Mouse (Mus musculus) spleen, adult 12 weeks (tissue): ENCODE data around the gene Srek1ip1.

Source experiments
- DNase-seq: peaks from one replicate; pipeline ENCODE4 v3.0.0; 2022; ENCODE audit warnings: low spot score

Srek1ip1 gene

GRCm38 (mm10) chr13:104792184-104792583 is at the start of gene Srek1ip1:
Gene Srek1ip1, plus strand, starts transcription at chr13:104792484.
- no peak for DNase-seq

DNA sequence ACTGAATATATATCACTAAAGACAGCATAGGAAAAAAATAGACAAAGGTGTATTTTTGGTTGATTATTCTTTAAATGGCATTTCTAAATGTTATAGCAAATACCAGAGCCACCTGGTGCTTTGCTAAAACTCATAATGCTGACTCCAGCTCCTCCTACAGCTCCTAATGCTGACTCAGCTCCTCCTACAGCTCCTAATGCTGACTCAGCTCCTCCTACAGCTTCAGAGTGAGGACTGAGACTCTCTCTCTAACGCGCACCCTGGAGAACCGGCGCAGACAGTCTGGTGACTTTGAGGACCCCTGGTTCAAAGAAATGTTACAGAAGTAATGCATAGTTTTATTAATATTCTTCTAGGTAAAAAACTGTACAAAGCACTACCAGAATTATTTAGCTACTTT is 49.4 kb upstream of the Srek1ip1 start:
- no peak for DNase-seq

- DNase-seq = no peak
Measured at GRCm38 (mm10) chr13:104747032-104747431, 45.3 kb upstream of the Srek1ip1 start.

GRCm38 (mm10) chr13:104759381-104759780 is 32.9 kb upstream of the Srek1ip1 start:
- DNase-seq = no peak

DNA sequence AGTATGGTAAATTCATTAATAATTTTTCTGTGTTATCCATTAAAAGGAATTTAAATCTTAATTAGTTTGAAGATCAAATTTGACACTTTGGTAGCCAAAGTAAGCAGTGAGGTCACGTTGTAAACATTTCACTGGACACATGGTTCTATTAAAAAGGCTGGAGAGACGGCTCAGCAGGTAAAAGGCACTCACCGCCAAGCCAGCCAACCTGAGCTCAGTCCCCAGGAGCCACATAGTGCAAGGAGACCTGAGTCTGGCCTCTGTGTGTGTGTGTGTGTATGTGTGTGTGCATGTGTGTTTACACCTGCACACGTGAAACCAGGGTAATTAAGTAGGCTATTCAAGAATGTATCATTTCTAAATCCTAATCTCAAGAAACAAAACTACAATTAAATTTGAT is 29.9 kb upstream of the Srek1ip1 start:
- no peak for DNase-seq

DNA sequence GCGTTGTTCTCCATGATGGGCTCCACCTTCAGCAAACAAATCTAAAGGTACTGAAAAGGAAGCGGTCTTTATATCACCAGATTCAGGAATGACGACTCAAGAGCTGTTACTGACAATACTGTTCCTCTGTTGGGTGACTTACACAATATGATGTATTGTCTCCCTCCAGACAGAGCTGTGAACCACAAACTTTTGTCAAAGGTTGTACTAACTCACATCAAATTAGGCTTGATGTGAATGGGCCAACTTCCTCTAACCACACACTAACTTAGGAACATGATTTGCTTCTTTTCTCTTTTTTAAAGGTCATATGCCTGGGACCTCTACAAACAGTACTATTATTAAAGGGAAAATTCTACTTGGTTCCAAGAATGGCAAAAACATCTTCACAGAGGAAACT is 29.1 kb upstream of the Srek1ip1 start:
- DNase-seq = no peak

DNA sequence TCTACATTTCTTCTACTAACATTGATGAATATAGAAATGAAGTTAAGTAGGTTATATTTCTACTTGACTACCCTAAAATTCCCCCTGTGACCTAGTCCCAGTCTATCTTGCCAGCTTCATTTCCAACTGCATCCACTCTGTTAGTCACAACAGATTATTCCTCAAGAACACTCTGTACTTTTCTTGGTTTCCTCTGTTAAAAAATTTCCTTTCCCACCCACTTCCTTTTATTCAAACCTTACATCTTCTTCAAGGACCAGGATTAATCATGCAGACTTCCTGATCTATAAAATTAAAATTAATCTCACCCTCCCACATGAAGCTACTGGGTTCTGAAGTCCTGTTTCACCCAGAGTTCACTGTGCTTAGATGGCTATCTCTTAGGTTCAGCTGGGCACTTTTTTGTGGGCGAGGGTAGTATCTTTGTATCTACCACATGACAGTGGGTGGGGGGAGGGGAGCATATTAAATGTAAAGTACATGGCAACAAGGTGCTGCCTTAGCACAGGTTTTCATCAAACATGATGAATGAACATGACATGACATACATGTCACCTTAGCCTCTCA is 13.1 kb upstream of the Srek1ip1 start:
- no peak for DNase-seq

DNA sequence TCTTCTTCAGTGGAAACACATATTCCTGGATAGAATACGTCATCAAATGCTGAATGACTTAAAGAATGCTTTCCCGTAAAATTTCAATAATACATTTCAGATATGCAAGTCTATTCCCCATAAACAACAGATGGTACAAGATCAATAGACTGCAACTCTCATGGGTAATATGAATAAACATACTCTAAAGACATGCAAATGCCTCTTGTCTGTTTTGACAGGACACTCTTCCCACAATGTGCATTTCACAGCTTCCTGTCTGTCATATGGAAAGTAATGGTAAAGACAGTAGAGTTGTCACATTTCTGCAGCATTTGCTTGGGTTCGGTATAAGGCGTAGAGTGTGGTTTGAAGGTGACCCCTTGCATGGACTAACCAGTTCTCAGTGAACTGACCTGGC is 5.0 kb upstream of the Srek1ip1 start:
- DNase-seq = no peak

DNA sequence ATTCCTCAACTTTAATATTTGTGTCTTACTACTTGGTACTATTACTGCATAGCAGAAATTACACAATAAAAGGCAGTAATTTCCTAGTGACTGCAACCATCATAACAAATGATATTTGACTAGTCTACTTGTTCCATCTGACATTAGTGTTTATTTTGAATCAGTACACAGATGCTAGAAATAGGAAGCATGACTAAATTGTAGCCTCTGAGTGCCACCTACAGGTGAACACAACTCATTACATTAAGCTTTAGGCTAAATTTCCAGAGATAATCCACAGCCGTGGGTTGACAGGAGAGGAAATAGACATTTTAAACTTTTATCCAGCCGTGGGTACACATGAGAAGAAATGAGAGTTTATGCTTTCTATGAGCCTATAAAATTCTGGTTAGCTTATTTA is 2.6 kb upstream of the Srek1ip1 start:
- no peak for DNase-seq

DNA sequence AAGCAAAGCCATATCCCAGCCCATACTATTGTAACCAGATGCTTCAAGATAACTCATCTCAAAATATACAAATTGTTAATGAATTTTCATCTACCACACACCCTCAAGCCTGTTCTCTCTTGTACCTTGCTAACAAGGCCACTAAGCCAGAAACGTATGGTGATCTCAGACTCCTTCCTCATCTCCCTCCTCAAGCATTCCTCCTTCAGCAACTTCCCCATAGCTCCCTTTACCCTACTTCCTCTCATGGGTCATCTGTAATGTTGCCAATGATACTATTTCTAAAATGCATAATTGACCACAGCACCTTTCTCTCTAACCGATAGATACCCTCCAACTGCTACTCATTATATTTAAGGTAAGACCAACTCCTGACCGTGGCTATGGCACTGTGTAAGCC is 2.1 kb downstream of the Srek1ip1 start:
- no peak for DNase-seq

DNA sequence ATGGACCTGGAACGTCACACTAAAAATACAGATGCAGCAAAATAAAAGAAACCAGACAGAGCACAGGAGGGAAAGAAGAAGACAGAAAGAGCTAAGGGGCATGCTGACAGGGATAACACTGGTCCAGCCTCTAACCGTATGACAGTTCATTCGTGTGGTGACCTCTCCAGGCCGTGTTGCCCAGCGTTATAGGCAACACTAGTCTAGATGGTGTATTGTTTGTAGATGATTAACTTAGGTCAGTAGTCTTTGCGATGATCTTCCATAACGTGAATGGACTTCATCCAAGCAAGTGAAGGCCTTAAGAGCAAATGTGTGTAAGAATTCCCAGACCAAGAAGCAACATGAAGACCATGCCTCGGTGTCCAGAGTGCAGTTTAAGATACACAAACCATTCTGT is 6.8 kb downstream of the Srek1ip1 start:
- no peak for DNase-seq

DNA sequence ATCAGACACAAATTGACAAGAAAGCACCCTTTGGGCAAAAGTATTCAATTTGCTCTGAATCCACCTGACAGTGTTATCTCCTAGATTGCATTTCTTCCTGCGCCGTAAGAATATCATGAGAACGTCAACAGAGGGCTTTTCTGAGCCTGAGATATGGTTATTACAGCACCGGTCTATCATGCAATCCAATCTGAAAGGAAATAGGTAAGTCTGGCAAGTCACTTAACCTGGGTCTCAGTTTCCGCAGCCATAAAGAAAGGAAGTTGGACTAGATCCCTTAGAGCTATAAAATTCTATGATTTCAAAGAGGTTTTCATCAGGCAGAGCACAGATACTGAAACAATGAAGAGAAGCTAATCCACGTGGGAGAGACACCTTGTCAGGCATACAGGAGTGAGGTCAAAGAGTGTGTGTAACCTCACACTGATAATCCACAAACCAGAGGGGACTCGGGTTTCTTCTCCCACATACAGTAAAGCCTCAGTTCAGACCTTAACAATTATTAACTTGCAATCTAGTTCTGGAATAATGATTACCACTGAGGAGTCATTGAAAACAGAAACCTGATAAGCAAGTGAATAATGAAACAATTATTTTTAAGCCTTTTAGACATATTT is 7.4 kb downstream of the Srek1ip1 start:
- no peak for DNase-seq

DNA sequence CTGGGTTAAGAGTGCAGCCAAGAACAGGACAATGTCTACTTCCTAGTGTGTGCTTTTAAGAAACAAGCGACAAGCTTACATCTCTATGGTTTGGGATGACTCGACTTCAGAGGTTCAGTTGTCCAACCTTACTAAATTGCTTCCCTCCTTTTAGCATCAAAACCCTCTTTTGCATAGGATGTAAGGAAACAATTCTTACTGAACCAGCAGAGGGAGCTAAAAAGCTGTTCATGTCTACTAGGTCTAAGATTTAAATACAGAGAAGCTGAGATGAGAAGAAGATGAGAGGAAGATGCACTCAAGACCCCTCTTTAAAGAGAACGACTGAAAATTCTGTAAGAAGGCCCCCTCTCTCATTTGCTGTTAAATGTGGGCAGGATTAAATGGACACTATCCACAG is 13.4 kb downstream of the Srek1ip1 start:
- no peak for DNase-seq

DNA sequence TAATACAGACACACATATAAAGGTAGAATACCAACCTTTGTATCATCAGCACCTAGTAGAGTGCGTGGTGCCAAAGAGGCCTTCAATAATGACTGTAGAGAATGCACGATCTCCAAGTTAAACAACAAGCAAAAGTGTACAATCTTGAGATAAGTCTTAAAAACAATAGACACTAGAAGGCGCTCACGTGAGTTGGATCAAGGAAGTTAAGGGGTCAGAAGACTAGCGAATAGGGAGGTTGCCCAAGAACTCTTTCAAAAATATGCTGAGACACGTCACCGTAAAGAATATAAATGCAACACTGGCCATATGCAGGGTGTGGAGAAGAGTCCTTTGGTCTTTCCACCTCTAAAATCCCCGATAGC is 24.0 kb downstream of the Srek1ip1 start:
- no peak for DNase-seq

- DNase-seq = peak; percentile 77
Measured at GRCm38 (mm10) chr13:104816635-104817571, 24.6 kb downstream of the Srek1ip1 start, which contains the start of gene Cwc27. Gene Cwc27, minus strand, starts transcription at chr13:104817142.

DNA sequence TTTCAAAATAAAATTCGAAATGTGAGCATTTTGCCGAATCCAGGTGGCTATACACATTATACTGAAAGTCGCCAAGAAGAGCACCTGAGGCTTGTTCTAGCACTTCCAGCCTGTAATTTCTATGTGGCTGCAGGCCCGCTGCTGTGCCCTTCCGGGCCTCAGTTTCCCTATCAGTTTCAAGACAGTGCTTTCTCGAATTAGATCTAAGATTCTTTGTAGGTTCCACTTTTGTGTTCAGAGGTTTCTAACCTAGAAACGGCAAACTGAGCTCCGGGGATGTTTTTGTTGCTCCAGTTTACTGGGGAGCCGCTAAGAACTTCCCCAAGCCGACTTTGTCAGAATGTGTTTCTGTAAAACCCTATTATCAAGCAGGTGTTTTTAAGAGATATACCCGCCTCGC is 25.4 kb downstream of the Srek1ip1 start:
- no peak for DNase-seq

DNA sequence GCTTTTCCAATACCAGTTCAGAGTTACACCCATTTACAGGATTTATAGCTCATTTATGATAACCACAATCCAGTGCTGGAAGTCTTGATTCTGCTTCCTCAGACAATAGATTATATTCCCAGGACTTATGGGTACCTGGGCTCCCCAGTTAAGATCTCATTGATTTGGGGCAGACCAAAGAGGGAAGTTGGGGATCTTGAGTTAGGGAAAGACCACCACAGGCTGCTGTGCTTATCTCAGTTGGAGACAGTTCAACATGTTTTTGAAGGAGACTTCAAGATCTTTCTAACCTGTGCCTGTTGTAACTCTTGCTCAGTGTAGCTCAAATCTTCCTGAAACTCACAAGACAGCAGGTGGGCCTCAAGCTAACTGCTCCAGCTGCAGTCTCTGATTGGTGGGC is 28.9 kb downstream of the Srek1ip1 start:
- no peak for DNase-seq

GRCm38 (mm10) chr13:104821908-104822307 is 29.6 kb downstream of the Srek1ip1 start:
- no peak for DNase-seq

GRCm38 (mm10) chr13:104822411-104822838 is 30.1 kb downstream of the Srek1ip1 start:
- no peak for DNase-seq

- no peak for DNase-seq
Measured at GRCm38 (mm10) chr13:104825470-104825869, 33.2 kb downstream of the Srek1ip1 start.

DNA sequence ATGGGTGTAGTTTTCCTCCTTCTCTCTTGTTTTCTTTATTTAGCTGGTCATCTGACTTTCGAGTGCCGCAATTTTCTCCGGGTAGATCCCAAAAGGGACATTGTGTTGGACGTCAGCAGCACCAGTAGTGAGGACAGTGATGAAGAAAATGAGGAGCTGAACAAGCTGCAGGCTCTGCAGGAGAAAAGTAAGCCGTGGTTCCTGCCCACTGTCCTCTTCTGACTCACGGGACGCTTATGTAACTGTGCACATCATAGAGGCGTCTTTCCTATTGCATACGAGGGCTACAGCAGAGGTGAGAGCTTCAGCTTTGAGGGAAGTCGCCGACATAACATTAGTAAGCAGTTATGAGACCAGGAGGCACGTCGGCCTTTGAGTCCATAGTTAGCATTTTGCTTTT is 40.5 kb downstream of the Srek1ip1 start:
- DNase-seq = no peak

DNA sequence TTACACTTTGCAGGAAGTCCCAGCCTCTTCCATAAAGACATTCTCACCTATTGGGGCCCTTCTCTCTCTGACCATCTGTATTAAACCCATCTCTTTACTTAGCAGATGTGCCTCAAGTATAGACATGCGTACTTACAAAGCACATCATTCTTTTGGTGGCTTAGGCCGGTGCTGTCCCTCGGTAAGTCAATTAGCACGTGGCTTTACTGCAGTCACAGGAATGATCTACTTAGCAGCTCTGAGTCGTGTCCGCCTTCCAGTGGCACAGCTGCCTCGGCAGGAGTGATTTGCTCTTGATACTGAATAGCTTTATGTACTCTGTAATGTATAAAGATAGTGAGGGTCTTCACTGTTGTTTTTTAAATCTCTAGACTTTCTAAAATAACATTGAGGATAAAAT is 45.3 kb downstream of the Srek1ip1 start:
- DNase-seq = no peak

DNA sequence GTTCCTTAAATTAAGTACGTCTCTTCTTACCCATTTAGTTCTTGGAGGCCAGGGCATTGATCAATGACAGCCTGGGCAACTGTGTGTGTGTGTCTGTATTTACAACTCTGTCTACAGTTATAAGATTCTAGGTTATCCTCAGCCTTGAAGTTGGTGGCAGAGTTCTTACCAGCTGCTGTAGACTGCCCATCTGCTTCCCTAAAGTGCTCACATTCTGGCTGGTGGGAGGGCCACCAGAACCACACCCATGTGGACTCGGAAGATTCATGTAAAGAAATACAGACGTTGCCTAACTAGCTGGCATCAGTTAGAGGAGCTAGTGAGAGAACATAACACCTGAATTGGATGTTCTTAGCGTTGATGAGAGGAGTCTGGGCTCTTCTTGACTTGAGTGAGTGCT is 49.7 kb downstream of the Srek1ip1 start:
- DNase-seq = no peak
